Mouse (Mus musculus) spleen, adult 18-20 months (tissue): ENCODE results near the gene Grhl1.
A peak's percentile ranks its signal among the peaks of the same experiment; 100 is the strongest.
"Not testable (repeated sequence)": the region's sequence is repeated elsewhere in the genome, so short reads cannot be mapped to it uniquely, and the experiment has no call there.

Source experiments
- DNase-seq, 2 experiments: peaks; one replicate each; pipeline ENCODE4 v3.0.0; 2022; ENCODE audit warnings: mixed read lengths in 2 of 2

Grhl1 gene

GRCm38 (mm10) chr12:24592055-24592454 lies 20.0 kb downstream of the Grhl1 start:
- no peak for DNase-seq

DNA sequence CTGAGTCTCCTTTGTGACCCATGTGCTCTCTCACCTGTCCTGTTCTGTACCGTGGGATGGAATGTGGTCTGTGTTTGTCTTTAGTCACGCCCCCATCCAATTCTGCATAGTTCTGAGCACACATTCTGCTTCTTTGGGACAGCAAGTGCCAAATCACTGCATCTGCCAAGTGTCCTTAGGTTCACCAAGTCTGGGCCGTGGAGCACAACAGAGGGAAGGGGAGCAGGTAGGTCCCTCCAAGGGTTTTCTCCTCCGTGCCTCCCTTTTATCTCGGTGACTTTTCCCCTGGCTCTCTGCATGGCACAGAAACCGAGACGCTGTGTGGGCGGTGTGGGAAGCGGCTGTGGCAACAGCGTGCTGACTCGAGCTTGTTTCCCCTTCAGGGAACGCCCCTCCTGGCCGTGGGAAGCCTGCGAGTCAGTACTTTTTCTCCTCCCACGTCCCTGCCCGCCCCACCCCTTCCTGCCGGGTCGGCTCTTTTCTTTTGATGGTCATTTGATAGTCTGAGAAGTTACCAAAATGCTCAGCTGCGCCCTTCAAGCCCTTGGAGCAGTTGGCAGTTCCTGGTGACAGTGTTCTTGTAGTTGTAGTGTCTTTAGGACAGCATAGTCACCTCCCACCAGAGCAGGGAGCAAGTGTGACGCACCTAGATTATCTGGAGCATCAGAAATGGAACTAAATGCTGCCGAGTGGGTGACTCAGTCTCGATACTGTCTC lies 21.0 kb downstream of the Grhl1 start:
- peak; percentile 74 to 78 for DNase-seq

GRCm38 (mm10) chr12:24597376-24597775 lies 25.3 kb downstream of the Grhl1 start:
- no peak for DNase-seq

DNA sequence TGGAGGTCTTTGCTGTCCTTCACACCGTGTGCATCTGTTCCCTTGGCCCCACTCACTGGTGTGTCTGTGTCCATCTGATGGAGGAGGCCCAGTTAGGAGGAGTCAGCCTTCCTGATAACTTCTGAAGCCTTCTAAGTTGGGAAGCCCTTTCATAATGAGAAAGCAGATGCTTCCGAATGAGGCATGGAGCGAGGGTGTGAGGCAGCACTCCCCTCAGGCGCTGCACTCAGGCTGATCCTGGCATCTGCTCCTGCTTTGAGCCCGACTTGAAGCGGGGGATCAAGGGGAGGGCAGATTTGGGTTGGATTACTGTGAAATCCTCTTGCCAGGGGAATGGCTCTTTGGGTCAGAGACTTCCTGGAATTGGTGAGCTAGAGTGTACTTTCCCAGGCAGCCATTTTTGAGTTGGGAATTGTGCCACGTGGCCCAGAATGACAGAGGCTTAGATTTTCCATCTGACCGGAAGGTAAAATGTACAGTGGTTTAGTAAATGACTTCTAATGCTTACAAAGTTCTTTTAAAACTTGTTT lies 27.3 kb downstream of the Grhl1 start:
- no peak for DNase-seq

DNA sequence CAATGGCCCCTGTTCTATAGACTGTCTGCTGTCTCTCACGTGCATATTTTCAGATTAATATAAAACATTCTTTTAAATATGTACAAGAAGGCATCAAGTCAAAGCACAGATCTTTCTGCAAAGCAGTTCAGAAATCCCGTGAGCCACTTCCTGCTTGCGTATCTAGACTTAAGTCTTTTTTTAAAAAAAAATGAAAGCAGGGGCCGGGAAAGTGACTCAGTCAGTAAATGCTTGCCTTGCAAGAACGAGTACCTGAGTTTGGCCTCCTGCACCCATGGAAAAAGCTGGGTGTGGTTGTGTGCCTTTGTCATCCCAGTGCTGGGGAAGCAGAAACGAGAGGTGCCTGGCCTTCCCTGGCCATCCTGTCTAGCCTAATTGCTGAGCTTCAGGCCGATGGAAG lies 28.0 kb downstream of the Grhl1 start:
- DNase-seq, result no peak

DNA sequence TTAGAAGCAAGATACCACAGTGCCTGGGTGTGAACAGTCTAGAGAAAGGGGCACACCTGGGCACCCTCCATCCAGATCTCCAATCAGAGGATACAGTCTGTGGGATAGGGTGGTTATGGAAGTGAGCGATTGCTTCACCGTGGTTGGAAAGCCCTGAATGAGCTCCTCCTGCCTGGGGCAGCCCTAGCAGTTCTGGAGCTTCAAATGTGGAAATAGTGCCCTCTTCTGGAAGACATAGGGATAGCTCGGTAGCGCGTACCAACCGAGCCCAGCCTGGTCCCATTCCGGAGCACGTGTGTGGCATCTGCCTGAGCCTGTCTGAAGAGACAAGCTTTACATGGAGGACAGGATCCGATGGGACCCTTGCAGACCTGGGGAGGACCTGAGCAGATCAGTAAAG lies 28.7 kb downstream of the Grhl1 start:
- DNase-seq, result peak; percentile 29 to 66

DNA sequence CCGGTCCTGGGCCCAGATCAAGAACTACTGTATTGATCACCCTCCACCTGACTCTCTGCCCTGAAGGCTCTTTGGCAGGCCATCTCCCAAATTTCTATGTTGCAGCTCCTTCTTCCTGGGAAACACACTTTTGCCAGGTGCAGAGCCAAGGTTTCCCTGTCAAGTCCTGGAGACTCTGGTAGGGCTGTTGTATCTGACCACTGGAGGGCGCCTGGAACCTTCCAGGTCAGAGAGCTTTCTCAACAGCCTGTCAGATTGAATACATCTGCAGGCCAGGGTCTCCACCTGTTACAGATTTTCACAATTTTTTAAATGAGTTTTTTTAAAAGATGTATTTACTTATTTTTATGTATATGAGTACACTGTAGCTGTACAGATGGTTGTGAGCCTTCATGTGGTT lies 31.2 kb downstream of the Grhl1 start:
- DNase-seq, result peak; percentile 36 to 73

GRCm38 (mm10) chr12:24606166-24606565 lies 34.1 kb downstream of the Grhl1 start:
- no peak for DNase-seq

DNA sequence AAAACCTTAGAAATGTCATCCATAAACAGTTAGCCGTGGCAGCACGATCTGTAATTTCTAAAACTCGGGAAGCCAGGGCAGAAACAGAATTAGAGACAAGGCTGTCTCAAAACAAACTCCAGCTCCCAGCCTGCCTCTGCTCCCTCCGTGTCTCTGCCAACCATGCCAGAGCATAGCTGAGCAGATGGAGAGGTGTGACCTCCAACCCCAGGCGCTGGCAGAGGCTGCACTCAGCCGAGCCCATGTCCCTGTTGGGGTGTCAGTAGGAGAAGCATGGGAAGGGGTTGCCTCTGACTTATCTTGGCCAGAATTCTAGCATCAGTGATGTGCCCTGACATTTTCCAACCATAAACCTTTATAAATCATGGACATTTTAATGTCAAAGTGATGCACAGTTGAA lies 40.5 kb downstream of the Grhl1 start:
- DNase-seq, result no peak

- DNase-seq, result no peak
Measured at GRCm38 (mm10) chr12:24614452-24615075, 42.5 kb downstream of the Grhl1 start.

DNA sequence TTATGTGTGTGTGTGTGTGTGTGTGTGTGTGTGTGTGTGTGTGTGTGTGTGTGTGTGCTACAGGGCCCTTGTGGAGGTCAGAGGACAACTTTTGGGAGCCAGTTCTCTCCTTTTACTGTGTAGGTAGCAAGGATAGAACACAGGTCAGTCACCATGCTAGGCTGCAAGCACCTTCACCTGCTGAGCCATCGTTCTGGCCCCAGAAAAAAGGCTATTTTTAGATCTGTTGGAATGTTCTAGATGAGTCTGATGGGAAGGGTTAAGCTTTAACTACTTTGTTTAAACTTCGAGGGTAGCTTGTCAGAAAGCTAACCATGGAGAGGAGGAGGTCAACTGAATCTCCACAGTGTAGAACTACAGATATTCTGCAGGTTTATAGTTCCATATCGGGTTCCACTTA lies 43.1 kb downstream of the Grhl1 start:
- DNase-seq, result no peak

GRCm38 (mm10) chr12:24619436-24619835 lies 47.4 kb downstream of the Grhl1 start:
- no peak for DNase-seq

DNA sequence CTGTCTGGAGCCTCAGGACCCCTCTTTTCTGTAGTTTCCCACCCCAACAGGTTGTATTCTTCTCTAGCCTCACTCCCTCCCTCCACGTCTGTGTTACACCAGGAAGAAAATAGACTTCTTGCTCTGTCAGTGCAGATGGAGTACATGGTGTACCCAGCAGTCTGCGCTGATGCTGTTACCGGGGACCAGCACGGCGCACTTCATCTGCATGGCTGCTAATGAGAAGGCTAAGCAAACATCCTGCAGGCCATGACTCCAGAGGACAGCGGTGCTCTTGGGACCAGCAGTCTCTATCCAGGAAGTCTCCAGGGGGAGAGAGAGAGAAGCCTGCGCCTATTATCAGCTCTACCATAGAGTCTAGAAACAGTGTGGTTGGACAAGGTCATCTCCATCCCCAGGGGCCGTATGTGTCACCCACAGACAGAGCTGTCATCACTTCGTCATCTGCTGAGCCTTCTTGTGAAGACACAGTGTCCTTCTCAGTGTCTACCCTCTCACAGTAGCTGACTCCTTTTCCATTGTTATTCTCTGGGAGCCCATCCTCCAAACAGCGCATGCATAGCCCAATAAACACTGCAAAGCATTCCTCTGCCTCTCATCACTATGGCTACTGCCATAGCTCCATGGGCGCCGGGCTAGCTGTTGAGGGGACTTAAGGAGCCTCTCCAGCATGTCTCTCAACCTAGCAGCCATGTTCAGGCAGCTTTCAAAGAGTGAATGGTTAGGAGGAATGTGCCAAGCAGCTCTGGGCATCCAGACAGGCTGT lies 51.6 kb downstream of the Grhl1 start:
- DNase-seq, result no peak

DNA sequence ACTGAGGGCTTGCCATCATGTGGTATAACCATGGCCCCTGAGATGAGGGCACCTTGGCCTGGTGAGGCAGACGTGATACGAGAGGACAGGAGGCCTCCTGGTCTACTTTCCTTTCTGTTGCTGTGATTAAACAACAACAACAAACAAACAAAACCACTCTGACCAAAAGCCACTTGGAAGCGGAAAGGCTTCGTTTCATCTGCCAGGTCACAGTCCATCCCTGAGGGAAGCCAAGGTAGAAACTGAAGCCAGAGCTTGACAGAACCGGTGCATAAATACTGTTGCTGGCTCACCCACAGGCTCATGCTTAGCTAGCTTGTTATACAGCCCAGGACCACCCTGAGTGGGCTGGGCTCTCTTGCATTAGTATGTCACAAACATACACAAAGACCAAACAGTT lies 54.3 kb downstream of the Grhl1 start:
- DNase-seq, result no peak

GRCm38 (mm10) chr12:24627215-24627614 lies 55.1 kb downstream of the Grhl1 start:
- no peak for DNase-seq

DNA sequence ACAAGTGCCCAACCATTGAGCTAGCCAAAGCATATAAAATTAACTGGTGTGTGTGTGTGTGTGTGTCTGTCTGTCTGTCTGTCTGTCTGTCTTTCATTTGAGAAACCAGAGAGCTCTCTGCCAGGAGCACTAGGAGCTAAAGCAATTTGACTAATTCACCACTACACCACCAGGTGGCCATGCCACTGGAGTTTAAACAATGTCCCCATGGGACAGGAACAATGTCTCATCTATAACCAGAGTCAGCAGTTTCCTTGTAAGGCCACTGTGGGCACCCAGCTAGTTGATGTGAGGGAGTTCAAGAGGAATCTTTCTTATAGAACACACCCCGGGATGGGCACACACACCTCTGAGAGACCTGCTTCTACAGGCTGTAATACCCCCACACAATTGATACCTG lies 58.1 kb downstream of the Grhl1 start:
- DNase-seq, result peak in 1 of 2 experiments; percentile 36

- DNase-seq, result no peak
Measured at GRCm38 (mm10) chr12:24632404-24632803, 60.3 kb downstream of the Grhl1 start.

- no peak for DNase-seq
Measured at GRCm38 (mm10) chr12:24633753-24634191, 61.7 kb downstream of the Grhl1 start.

- DNase-seq, result no peak
Measured at GRCm38 (mm10) chr12:24634212-24634611, 62.1 kb downstream of the Grhl1 start.

DNA sequence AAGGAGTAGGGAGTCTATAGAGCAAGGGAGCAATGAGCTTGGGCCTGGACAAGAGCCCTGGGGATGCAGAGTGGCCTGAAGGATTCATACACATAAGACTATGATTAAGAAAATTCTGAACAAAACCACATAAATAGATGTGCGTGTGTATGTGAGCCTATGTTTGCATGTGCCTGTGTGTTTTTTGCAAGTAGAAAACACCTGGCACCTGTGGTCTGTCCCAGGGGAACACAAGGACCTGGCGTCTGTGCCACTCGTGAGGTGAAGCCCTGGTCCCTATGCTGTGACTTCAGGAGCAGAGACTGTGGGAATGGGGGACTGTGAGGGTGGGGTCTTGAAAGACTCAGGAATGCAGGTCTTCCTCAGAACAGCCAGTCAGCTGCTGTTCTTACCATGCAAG lies 62.6 kb downstream of the Grhl1 start:
- DNase-seq, result no peak

DNA sequence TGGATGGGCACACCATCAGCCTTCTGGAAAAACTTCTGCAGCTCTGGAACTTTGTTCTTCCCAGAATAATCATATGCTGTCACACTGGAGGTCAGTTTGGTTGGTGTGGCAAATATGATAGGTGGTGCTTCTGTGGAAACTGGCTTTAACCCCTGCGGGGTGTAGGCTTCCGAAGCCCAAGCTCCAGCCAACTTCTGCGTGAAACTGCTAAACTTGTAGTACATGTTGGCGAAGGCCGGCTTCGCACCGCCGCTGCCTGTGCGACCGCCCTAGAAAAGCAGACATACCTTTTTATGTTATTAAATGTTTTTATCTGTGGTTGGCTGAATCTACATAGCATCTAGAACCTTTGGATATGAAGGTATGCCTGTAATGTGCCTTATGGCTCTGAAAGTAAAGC lies 66.7 kb downstream of the Grhl1 start:
- DNase-seq, result not testable (repeated sequence)

DNA sequence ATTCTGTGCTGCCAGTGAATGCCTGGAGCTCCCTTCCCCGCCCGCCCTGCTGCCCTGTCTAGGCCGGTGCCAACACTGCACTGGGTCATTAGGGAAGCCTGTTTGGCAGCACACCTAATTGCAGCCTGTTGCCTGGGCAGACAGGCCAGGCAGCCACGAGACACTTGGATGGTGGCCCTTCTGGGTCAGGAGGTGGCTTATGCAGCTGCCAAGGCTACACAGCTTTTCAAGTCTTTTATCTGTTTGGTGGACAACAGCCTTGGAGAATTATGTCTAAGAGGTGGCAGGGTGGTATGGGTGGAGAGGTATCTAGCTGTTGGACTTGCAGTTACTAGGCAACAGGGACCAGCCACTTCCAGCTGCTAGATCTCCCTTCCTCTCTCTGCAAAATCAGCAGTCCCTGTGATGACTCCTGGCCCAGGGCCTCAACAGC lies 70.3 kb downstream of the Grhl1 start:
- no peak for DNase-seq

DNA sequence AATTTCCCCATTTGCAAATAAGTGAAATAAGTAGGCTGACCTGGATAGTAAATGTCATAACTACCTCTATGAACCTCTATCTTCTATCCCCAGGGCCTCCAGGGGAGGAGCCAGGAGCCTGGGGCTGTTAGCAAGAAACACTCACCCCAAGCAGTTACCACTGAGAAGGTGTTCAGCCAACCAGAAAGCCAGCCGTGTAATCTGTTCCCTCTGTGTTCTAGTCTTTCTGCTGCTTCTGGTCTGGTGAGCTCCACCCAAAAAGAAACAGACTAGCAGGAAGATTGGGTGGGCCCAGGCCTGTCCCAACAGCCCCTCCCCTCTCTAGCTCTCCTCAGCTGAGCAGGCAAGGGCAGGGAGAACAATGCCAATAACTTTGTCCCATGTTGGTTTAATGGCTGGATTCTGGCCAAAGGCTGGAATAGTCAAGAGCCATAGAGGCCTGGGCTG lies 72.1 kb downstream of the Grhl1 start:
- peak in 1 of 2 experiments; percentile 17 for DNase-seq
